8 mouse cellular contexts compared by ENCODE assay signal in the genomic region with DNA sequence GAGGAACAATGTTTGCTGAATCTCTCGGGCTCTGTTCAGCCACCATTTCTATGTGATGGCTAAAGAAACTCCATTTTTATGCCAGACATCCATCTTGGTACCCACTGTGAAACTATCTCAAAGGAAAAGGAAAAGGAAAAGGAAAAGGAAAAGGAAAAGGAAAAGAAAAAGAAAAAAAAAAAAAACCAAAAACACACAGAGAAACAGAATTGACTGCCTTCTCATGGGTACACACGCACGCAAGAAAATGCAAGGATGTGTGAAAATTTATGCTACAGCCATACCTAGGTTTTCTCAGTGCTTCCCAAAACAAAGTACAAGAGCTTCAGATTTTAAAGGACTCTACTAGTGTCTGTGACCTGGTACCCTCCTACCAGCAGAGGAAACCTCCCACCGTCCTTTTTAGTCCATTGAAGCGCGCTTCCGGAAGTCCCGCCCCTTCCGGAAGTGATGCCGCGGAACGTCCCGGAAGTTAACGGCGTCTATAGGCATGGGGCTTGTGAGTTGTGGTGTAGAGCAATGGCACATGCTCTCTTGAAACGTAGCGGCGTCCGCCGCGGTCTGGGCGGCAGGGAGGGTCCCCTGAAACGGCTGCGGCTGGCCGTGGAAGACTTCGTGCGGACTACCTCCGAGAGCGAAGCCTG. TPM values are rescaled to one million over a fixed set of nuclear protein-coding genes. Genes with fewer than 3 reads are reported as not detected.
DNase-seq lines count a peak whose midpoint lies in the region; ATAC-seq lines count a peak whose summit lies in the region.

A gene (plus strand): TSS at position 437 of the 644 bp plus-strand sequence.

- peaks cover 4% of the 10 kb centered on the region; the same call in 1 of the 2 replicates for H3K27me3 ChIP-seq in hindbrain, embryonic 16.5 days (replicated peaks; ENCODE audit: control insufficient read depth, insufficient read depth, low read length)

- peaks cover 14% of the 10 kb centered on the region for H3K36me3 ChIP-seq in hindbrain, embryonic 16.5 days (ENCODE audit: control insufficient read depth, insufficient read depth, low read length)
- H3K36me3 ChIP-seq in macrophage (ENCODE audit: inconsistent target) = peaks cover 18% of the 10 kb centered on the region; the same call in 1 of the 2 replicates

- ATAC-seq in hindbrain, embryonic 16.5 days = peak; percentile 99

- WGBS in hindbrain, embryonic 16.5 days = 4% methylated on average over 29 of the region's 29 CpGs
- WGBS in macrophage (ENCODE audit: missing documents) = 6% methylated on average over 29 of the region's 29 CpGs

- H3K79me2 ChIP-seq in macrophage (ENCODE audit: inconsistent target) = peaks cover 29% of the 10 kb centered on the region

- H3K4me2 ChIP-seq in hindbrain, embryonic 16.5 days (ENCODE audit: low read length) = peak within 1 kb of the TSS; percentile 88

- H3K4me1 ChIP-seq in hindbrain, embryonic 16.5 days (ENCODE audit: control insufficient read depth, insufficient read depth, low read depth, low read length) = peaks cover 17% of the 10 kb centered on the region

- DNase-seq in WW6 (ENCODE audit: low read depth, low spot score) = peak; percentile 78
- DNase-seq in cerebellum, postnatal 4 days (ENCODE audit: low spot score in 2 of 2) = peak; percentile 71 to 87
- DNase-seq in gastrocnemius, adult 18-20 months (ENCODE audit: low spot score) = peak; percentile 87
- peak; percentile 91 to 94 for DNase-seq in left cerebral cortex, adult 18-20 months (ENCODE audit: low spot score in 2 of 2)
- peak; percentile 92 for DNase-seq in right cerebral cortex, adult 18-20 months
- DNase-seq in urinary bladder, postnatal 10 days (ENCODE audit: low spot score) = peak; percentile 41

- H3K27ac ChIP-seq in hindbrain, embryonic 16.5 days (ENCODE audit: low read depth, low read length) = peak within 1 kb of the TSS; percentile 80
- H3K27ac ChIP-seq in macrophage = no peak within 1 kb of the TSS; the same call in 1 of the 2 replicates

- H3K9ac ChIP-seq in hindbrain, embryonic 16.5 days (ENCODE audit: low read depth, low read length) = peak within 1 kb of the TSS; percentile 88

- H3K4me3 ChIP-seq in hindbrain, embryonic 16.5 days (ENCODE audit: low read length) = peak within 1 kb of the TSS; percentile 97
- H3K4me3 ChIP-seq in macrophage (ENCODE audit: inconsistent target) = peak within 1 kb of the TSS; percentile 60

- no peaks in the 10 kb centered on the region for H3K9me3 ChIP-seq in hindbrain, embryonic 16.5 days (ENCODE audit: control insufficient read depth, low read length)

RNA-seq across cellular contexts. Expression of the gene that starts here (rescaled TPM):
- 10 to 100 TPM; 10.8 to 11.7 TPM for total RNA-seq in gastrocnemius, adult 18-20 months (2021)
- 18.2 and 18.9 TPM in 2 replicates for polyA plus RNA-seq in hindbrain, embryonic 16.5 days (2015; fragmentation: Nextera tagmentation; extraction: Ambion mirVana)
- 10 to 100 TPM; 23.4 to 23.5 TPM for total RNA-seq in left cerebral cortex, adult 18-20 months (2021)
- total RNA-seq in macrophage (2018; cell fraction: chromatin; rRNA removed) = 10 to 100 TPM; 12.2 to 47.0 (median 27.7) TPM
- total RNA-seq in macrophage (2018; cell fraction: cytosol; rRNA removed) = 10 to 100 TPM; 11.2 to 17.8 (median 14.5) TPM
- total RNA-seq in macrophage (2018; cell fraction: nucleus; rRNA removed) = 10 to 100 TPM in 25 of 26 experiments, 1 to 10 TPM in 1; 7.9 to 30.8 (median 20.0) TPM
- 6.9 to 20.3 TPM (median 14.0 TPM) in 3 replicates for polyA plus RNA-seq in macrophage (2018)

Comparison
In these comparisons a context has a peak if more than half of its experiments do, and no peak if none do; other contexts are left out.
1. DNase-seq: peak in every context shown above with its lines; median percentile 92 in left cerebral cortex, adult 18-20 months; 92 in right cerebral cortex, adult 18-20 months; 87 in gastrocnemius, adult 18-20 months; 79 in cerebellum, postnatal 4 days; 78 in WW6; 41 in urinary bladder, postnatal 10 days.